ENCODE assay signal across 12 mouse cellular contexts in the genomic region with DNA sequence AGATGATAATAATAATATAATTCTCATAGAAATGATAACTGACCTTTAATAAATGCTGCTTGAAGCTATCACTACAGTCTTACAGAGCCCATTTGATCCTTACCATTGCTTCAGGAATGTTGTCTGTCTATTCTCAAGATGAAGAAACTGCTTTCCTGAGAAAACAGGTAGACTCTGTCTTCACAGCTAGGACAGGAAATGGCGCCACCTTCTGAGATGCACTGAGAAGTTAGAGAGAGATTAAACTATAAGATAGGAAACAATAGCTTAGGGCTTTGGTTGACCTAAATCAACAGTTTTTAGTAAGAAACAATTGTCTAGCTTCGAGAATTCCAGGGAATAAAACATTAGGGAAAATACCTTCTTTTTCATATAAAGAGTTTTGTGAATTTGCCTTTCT. TPM values are rescaled to one million over a fixed set of nuclear protein-coding genes. Genes with fewer than 3 reads are reported as not detected.
DNase-seq lines count a peak whose midpoint lies in the region; ATAC-seq and TF ChIP-seq lines count a peak whose summit lies in the region.
"Had no signal": no experiment of that assay in that cellular context is flagged by ENCODE, and none has a peak within 500 bp of the region (broad histone marks: within the 10 kb centered on the region; RNA-seq: fewer than 3 reads in every experiment).

No protein-coding gene starts in this region.

- 59% methylated on average over 2 of the region's 2 CpGs for WGBS in hindbrain, postnatal 0 days
- 67% methylated on average over 2 of the region's 2 CpGs for WGBS in hindbrain, embryonic 16.5 days
- 26% methylated on average over 2 of the region's 2 CpGs for WGBS in thymus, adult 2 months

- TF ChIP-seq POLR2A in thymus, adult 2 months (IDR thresholded peaks at IDR 0.05; ENCODE audit: control insufficient read depth, extremely low read depth, insufficient read depth, low read length, poor library complexity) = no peak

- no peak overlapping the region for H3K4me3 ChIP-seq in hindbrain, postnatal 0 days (ENCODE audit: low read length)
- no peak overlapping the region for H3K4me3 ChIP-seq in hindbrain, embryonic 16.5 days (ENCODE audit: low read length)
- H3K4me3 ChIP-seq in thymus, adult 2 months (ENCODE audit: control insufficient read depth, insufficient read depth, low read length) = no peak overlapping the region
- H3K4me3 ChIP-seq: liver, embryonic 15.5 days had no signal

- no peaks in the 10 kb centered on the region for H3K36me3 ChIP-seq in hindbrain, postnatal 0 days (ENCODE audit: insufficient read depth, low read length)
- no peaks in the 10 kb centered on the region for H3K36me3 ChIP-seq in hindbrain, embryonic 16.5 days (ENCODE audit: control insufficient read depth, insufficient read depth, low read length)
- H3K36me3 ChIP-seq in thymus, adult 2 months (ENCODE audit: control insufficient read depth, insufficient read depth, low read length) = no peaks in the 10 kb centered on the region
- H3K36me3 ChIP-seq: liver, embryonic 15.5 days had no signal

- no peak overlapping the region for H3K9ac ChIP-seq in hindbrain, postnatal 0 days (replicated peaks; ENCODE audit: low read length)
- H3K9ac ChIP-seq in hindbrain, embryonic 16.5 days (ENCODE audit: low read depth, low read length) = no peak overlapping the region
- H3K9ac ChIP-seq: liver, embryonic 15.5 days had no signal

- peak; percentile 43 for DNase-seq in hindbrain, postnatal 0 days (ENCODE audit: low spot score)
- peak; percentile 75 for DNase-seq in thymus, adult 2 months
- no peak for DNase-seq in thymus, adult 18-20 months
- peak; percentile 69 for DNase-seq in induced T-regulatory cell, adult 2 months (ENCODE audit: low read depth)
- DNase-seq in frontal cortex, adult 2 months (ENCODE audit: extremely low spot score in 1 of 2, low spot score in 1 of 2) = no peak
- DNase-seq in ovary, postnatal 36 days (ENCODE audit: low spot score) = no peak
- DNase-seq: gastrocnemius, postnatal 14 days had no signal

- H3K9me3 ChIP-seq in hindbrain, postnatal 0 days (ENCODE audit: low read length) = no peaks in the 10 kb centered on the region
- no peaks in the 10 kb centered on the region for H3K9me3 ChIP-seq in hindbrain, embryonic 16.5 days (ENCODE audit: control insufficient read depth, low read length)
- H3K9me3 ChIP-seq: liver, embryonic 15.5 days had no signal

- ATAC-seq in hindbrain, postnatal 0 days = no peak
- ATAC-seq in hindbrain, embryonic 16.5 days = no peak
- ATAC-seq: Patski had no signal

- no peak overlapping the region for H3K4me2 ChIP-seq in hindbrain, postnatal 0 days (ENCODE audit: low read depth, low read length)
- H3K4me2 ChIP-seq in hindbrain, embryonic 16.5 days (ENCODE audit: low read length) = no peak overlapping the region
- H3K4me2 ChIP-seq: liver, embryonic 15.5 days had no signal

- H3K27me3 ChIP-seq in hindbrain, postnatal 0 days (ENCODE audit: insufficient read depth, low read length) = no peaks in the 10 kb centered on the region
- no peaks in the 10 kb centered on the region for H3K27me3 ChIP-seq in hindbrain, embryonic 16.5 days (replicated peaks; ENCODE audit: control insufficient read depth, insufficient read depth, low read length)
- H3K27me3 ChIP-seq in thymus, adult 2 months (ENCODE audit: control insufficient read depth, insufficient read depth, low read length) = no peaks in the 10 kb centered on the region
- H3K27me3 ChIP-seq: liver, embryonic 15.5 days had no signal

- TF ChIP-seq CTCF in hindbrain, postnatal 0 days (IDR thresholded peaks at IDR 0.05; ENCODE audit: low read depth) = peak; percentile 51
- TF ChIP-seq CTCF in thymus, adult 2 months (IDR thresholded peaks at IDR 0.05; ENCODE audit: borderline replicate concordance, control insufficient read depth, extremely low read depth, insufficient read depth, low read length, poor library complexity) = no peak

- H3K4me1 ChIP-seq in hindbrain, postnatal 0 days (ENCODE audit: insufficient read depth, low read length) = no peaks in the 10 kb centered on the region
- no peaks in the 10 kb centered on the region for H3K4me1 ChIP-seq in hindbrain, embryonic 16.5 days (ENCODE audit: control insufficient read depth, insufficient read depth, low read depth, low read length)
- peaks cover 5% of the 10 kb centered on the region; the same call in 1 of the 2 replicates for H3K4me1 ChIP-seq in thymus, adult 2 months (replicated peaks; ENCODE audit: control insufficient read depth, insufficient read depth, low read length)
- H3K4me1 ChIP-seq: liver, embryonic 15.5 days had no signal

- H3K27ac ChIP-seq in hindbrain, postnatal 0 days = no peak overlapping the region
- no peak overlapping the region for H3K27ac ChIP-seq in hindbrain, embryonic 16.5 days (ENCODE audit: low read depth, low read length)
- H3K27ac ChIP-seq in thymus, adult 2 months (ENCODE audit: control insufficient read depth, insufficient read depth, low read length) = no peak overlapping the region
- H3K27ac ChIP-seq: liver, embryonic 15.5 days had no signal

RNA-seq across cellular contexts. Expression of gene Retnlb, which starts 7.3 kb away (rescaled TPM):
- total RNA-seq in hindbrain, postnatal 0 days (2014; rRNA removed) = not detected in 2 replicates
- not detected in 2 replicates for polyA plus RNA-seq in hindbrain, postnatal 0 days (2015; fragmentation: Nextera tagmentation; extraction: Ambion mirVana)
- polyA plus RNA-seq in hindbrain, embryonic 16.5 days (2015; fragmentation: Nextera tagmentation; extraction: Ambion mirVana) = not detected in 2 replicates
- 0.36 and 0.43 TPM in 2 replicates for polyA plus RNA-seq in thymus, adult 2 months (2012; rRNA removed)
- not detected in 2 replicates for polyA plus RNA-seq in frontal cortex, adult 2 months (2012; rRNA removed)
- total RNA-seq: gastrocnemius, postnatal 14 days; heart, postnatal 25 days had no signal
- polyA plus RNA-seq: embryonic facial prominence, embryonic 14.5 days; liver, embryonic 15.5 days; Patski had no signal

RNA-seq across cellular contexts. Expression of gene Retnla, which starts 33.0 kb away (rescaled TPM):
- total RNA-seq in hindbrain, postnatal 0 days (2014; rRNA removed) = not detected in 2 replicates
- not detected in 2 replicates for polyA plus RNA-seq in hindbrain, postnatal 0 days (2015; fragmentation: Nextera tagmentation; extraction: Ambion mirVana)
- not detected in 2 replicates for polyA plus RNA-seq in hindbrain, embryonic 16.5 days (2015; fragmentation: Nextera tagmentation; extraction: Ambion mirVana)
- polyA plus RNA-seq in thymus, adult 2 months (2012; rRNA removed) = 32.0 and 56.9 TPM in 2 replicates
- not detected in 2 replicates for polyA plus RNA-seq in frontal cortex, adult 2 months (2012; rRNA removed)
- polyA plus RNA-seq: embryonic facial prominence, embryonic 14.5 days; liver, embryonic 15.5 days; Patski had no signal

RNA-seq across cellular contexts. Expression of gene Trat1, which starts 37.6 kb away (rescaled TPM):
- under 0.01 and 0.04 TPM in 2 replicates for total RNA-seq in hindbrain, postnatal 0 days (2014; rRNA removed)
- polyA plus RNA-seq in hindbrain, postnatal 0 days (2015; fragmentation: Nextera tagmentation; extraction: Ambion mirVana) = 0.29 TPM in 1 of 2 replicates, not detected in the other
- polyA plus RNA-seq in hindbrain, embryonic 16.5 days (2015; fragmentation: Nextera tagmentation; extraction: Ambion mirVana) = 0.09 and 0.17 TPM in 2 replicates
- polyA plus RNA-seq in thymus, adult 2 months (2012; rRNA removed) = 25.5 and 34.4 TPM in 2 replicates
- 0.84 and 1.8 TPM in 2 replicates for polyA plus RNA-seq in frontal cortex, adult 2 months (2012; rRNA removed)
- total RNA-seq: gastrocnemius, postnatal 14 days; heart, postnatal 25 days had no signal
- polyA plus RNA-seq: liver, embryonic 15.5 days; Patski had no signal

Comparison
In these comparisons a context has a peak if more than half of its experiments do, and no peak if none do; other contexts are left out.
1. DNase-seq: peak in hindbrain, postnatal 0 days (single experiment), thymus, adult 2 months (single experiment) and induced T-regulatory cell, adult 2 months (single experiment); none in thymus, adult 18-20 months (0 of 2), frontal cortex, adult 2 months (0 of 2) and ovary, postnatal 36 days (single experiment).
2. RNA of gene Retnla, which starts 33.0 kb away (polyA plus RNA-seq): 32.0 to 56.9 TPM in thymus, adult 2 months; not detected in hindbrain, postnatal 0 days, not detected in frontal cortex, adult 2 months and not detected in hindbrain, embryonic 16.5 days; every median in the first group is over 10 times any median in the second.